Mouse (Mus musculus): ENCODE data around the gene Exoc2. TPM values are rescaled to one million over a fixed set of nuclear protein-coding genes. Genes with fewer than 3 reads are reported as not detected.

The Exoc2 gene
- polyA plus RNA-seq, 1 experiment from 2014 or later = 36.0 TPM

DNA sequence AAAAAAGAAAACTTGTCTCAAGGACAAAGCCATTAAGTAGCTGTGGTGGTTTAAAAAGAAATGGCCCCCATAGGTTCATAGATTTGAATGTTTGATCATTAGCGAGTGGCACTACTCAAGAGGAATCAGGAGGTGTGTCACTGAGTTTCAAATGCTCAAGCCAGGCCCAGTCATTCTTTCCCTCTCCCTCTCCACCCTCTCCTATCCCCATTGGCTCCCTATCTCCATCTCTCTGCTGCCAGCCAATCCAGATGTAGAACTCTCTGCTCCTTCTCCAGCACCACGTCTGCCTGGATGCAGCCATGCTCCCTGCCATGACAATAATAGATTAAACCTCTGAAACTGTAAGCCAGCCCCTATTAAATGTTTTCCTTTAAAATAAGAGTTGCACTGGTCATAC lies 12.0 kb downstream of the Exoc2 start:
- Histone ChIP-seq H3K9ac (replicated peaks; ENCODE audit: low read depth, low read length) (no peak overlapping the region), H3K9me3 (ENCODE audit: control insufficient read depth, low read depth, low read length) (no peaks in the 10 kb centered on the region), H3K4me2 (replicated peaks; ENCODE audit: low read depth, low read length) (no peak overlapping the region), H3K4me1 (ENCODE audit: control insufficient read depth, insufficient read depth, low read length) (peaks cover 7% of the 10 kb centered on the region; the same call in 1 of the 2 replicates), H3K27me3 (ENCODE audit: control insufficient read depth, insufficient read depth, low read length) (no peaks in the 10 kb centered on the region), H3K27ac (ENCODE audit: low read length) (no peak overlapping the region), H3K36me3 (ENCODE audit: control insufficient read depth, insufficient read depth, low read length) (no peaks in the 10 kb centered on the region), H3K4me3 (ENCODE audit: low read depth, low read length) (no peak overlapping the region)
- 55% methylated on average over 2 of the region's 2 CpGs for WGBS
- no peak for ATAC-seq (ENCODE audit: insufficient number of reproducible peaks, insufficient read depth, low FRiP score, low read depth)

DNA sequence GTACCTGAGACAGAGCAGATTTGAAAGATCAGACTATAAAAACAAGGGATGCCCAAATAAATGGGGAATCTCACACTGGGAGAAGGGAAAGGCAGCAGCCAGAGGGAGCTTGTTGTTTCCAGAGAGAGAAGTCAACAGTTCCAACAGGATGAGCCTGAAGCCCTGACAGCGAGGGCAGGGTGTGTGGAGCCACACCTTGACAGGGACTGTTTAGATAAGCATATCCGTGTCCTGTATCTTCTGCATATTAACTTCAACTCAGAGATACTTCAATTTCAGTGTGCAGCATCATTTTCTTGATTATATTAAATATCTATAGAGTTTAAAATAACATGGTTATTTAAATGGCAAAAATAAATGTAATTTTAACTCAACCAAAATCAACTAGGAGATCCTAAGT lies 13.2 kb downstream of the Exoc2 start:
- WGBS = 86% methylated on average over 2 of the region's 2 CpGs
- H3K4me3 ChIP-seq (ENCODE audit: low read depth, low read length) = no peak overlapping the region
- no peak for ATAC-seq (ENCODE audit: insufficient number of reproducible peaks, insufficient read depth, low FRiP score, low read depth)
- no peaks in the 10 kb centered on the region for H3K9me3 ChIP-seq (ENCODE audit: control insufficient read depth, low read depth, low read length)
- no peaks in the 10 kb centered on the region for H3K27me3 ChIP-seq (ENCODE audit: control insufficient read depth, insufficient read depth, low read length)
- peaks cover 3% of the 10 kb centered on the region; the same call in 1 of the 2 replicates for H3K4me1 ChIP-seq (ENCODE audit: control insufficient read depth, insufficient read depth, low read length)
- H3K36me3 ChIP-seq (ENCODE audit: control insufficient read depth, insufficient read depth, low read length) = no peaks in the 10 kb centered on the region
- no peak overlapping the region for H3K27ac ChIP-seq (ENCODE audit: low read length)
- H3K4me2 ChIP-seq (replicated peaks; ENCODE audit: low read depth, low read length) = no peak overlapping the region
- no peak overlapping the region for H3K9ac ChIP-seq (replicated peaks; ENCODE audit: low read depth, low read length)

DNA sequence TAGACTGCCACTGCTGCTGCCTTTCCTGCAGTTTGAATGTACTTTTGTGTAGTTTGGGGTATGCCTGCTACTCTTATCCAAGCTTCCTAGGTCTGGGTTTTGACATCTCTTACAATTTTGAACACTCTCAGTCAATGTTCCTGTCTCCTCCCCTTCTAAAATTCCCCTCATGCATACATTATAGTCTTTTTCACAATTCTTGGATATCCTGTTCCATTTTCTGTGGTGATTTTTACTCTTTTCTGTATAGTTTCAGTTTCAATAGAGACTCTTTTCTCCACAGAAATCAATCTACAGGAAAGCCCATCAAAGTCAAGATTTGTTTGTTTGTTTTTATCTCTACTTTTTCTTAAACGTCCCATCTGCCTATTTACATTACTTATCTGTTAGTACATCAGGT lies 20.3 kb downstream of the Exoc2 start:
- Histone ChIP-seq H3K27ac (ENCODE audit: low read length) (no peak overlapping the region), H3K9ac (replicated peaks; ENCODE audit: low read depth, low read length) (no peak overlapping the region), H3K9me3 (ENCODE audit: control insufficient read depth, low read depth, low read length) (no peaks in the 10 kb centered on the region), H3K4me2 (replicated peaks; ENCODE audit: low read depth, low read length) (no peak overlapping the region), H3K36me3 (ENCODE audit: control insufficient read depth, insufficient read depth, low read length) (no peaks in the 10 kb centered on the region), H3K4me3 (ENCODE audit: low read depth, low read length) (no peak overlapping the region), H3K27me3 (ENCODE audit: control insufficient read depth, insufficient read depth, low read length) (no peaks in the 10 kb centered on the region), H3K4me1 (ENCODE audit: control insufficient read depth, insufficient read depth, low read length) (no peaks in the 10 kb centered on the region)
- no peak for ATAC-seq (ENCODE audit: insufficient number of reproducible peaks, insufficient read depth, low FRiP score, low read depth)
- 28% methylated on average over 1 of the region's 1 CpGs for WGBS

DNA sequence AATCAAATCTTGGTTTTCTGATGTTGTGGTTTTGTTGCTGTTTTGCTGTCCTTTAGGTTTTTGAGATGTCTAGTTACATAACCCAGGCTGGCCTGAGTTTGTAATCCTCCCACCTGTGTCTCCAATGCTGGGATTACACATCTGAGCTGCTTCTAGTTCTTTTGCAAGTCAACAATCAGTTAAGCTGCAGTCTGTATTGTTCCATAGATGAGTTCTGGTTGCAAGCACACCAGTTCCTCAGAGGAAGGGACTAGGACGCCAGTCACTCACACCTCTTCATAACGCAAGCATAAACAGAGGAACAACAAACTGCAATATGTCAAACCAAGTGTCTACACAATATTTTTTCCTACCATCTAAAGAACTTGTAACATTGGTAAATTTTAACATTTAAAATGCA lies 21.8 kb downstream of the Exoc2 start:
- WGBS = 82% methylated on average over 2 of the region's 2 CpGs
- no peaks in the 10 kb centered on the region for H3K36me3 ChIP-seq (ENCODE audit: control insufficient read depth, insufficient read depth, low read length)
- no peak overlapping the region for H3K27ac ChIP-seq (ENCODE audit: low read length)
- no peaks in the 10 kb centered on the region for H3K9me3 ChIP-seq (ENCODE audit: control insufficient read depth, low read depth, low read length)
- H3K9ac ChIP-seq (replicated peaks; ENCODE audit: low read depth, low read length) = no peak overlapping the region
- no peak overlapping the region for H3K4me3 ChIP-seq (ENCODE audit: low read depth, low read length)
- no peak overlapping the region for H3K4me2 ChIP-seq (replicated peaks; ENCODE audit: low read depth, low read length)
- H3K27me3 ChIP-seq (ENCODE audit: control insufficient read depth, insufficient read depth, low read length) = no peaks in the 10 kb centered on the region
- no peak for ATAC-seq (ENCODE audit: insufficient number of reproducible peaks, insufficient read depth, low FRiP score, low read depth)
- peaks cover 5% of the 10 kb centered on the region; the same call in 1 of the 2 replicates for H3K4me1 ChIP-seq (ENCODE audit: control insufficient read depth, insufficient read depth, low read length)

DNA sequence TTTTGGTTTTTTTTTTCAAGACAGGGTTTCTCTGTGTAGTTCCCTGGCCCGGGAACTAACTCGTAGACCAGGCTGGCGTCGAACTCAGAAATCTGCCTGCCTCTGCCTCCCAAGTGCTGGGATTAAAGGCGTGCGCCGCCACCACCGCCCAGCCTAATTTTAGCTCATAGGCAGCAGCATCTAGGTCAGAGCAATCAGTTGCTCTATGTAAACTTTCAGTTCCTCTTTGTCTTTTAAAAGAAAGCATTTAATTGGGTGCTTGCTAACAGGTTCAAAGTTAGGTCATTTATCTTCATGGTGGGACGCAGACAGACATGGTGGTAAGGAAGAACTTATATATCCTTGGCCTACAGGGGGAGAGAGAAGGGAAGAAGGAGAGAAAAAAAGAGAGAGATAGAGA lies 24.7 kb downstream of the Exoc2 start:
- WGBS = 92% methylated on average over 9 of the region's 9 CpGs

DNA sequence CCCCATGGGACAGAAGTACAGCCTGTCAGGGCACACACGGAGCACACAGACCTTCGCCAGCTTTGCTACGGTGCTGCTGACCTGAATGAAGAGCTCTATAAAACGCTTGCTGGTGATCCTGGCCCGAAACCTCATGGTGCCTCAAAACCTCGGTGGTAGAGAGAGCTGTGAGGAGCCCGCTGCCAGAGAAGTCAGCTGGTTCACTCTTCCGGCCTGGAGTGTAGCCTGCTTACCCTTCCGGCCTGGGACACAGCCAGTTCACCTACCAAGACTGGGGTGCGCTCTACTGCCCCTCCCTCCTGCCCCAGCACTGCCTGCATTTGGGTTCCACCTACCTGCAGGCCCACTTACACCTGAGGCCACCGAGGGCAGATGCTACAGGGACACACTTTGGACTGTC lies 26.4 kb downstream of the Exoc2 start, which contains the start of gene Hus1b:
Gene Hus1b (minus strand): TSS at position 220 of the 400 bp plus-strand sequence.
- no peaks in the 10 kb centered on the region for H3K36me3 ChIP-seq (ENCODE audit: control insufficient read depth, insufficient read depth, low read length)
- ATAC-seq (ENCODE audit: insufficient number of reproducible peaks, insufficient read depth, low FRiP score, low read depth) = no peak
- no peaks in the 10 kb centered on the region for H3K27me3 ChIP-seq (ENCODE audit: control insufficient read depth, insufficient read depth, low read length)
- H3K9ac ChIP-seq (replicated peaks; ENCODE audit: low read depth, low read length) = no peak within 1 kb of the TSS
- H3K4me2 ChIP-seq (replicated peaks; ENCODE audit: low read depth, low read length) = no peak within 1 kb of the TSS
- WGBS = 89% methylated on average over 11 of the region's 11 CpGs
- no peak within 1 kb of the TSS for H3K4me3 ChIP-seq (ENCODE audit: low read depth, low read length)
- no peak within 1 kb of the TSS for H3K27ac ChIP-seq (ENCODE audit: low read length)
- H3K4me1 ChIP-seq (ENCODE audit: control insufficient read depth, insufficient read depth, low read length) = peaks cover 7% of the 10 kb centered on the region; the same call in 1 of the 2 replicates
- H3K9me3 ChIP-seq (ENCODE audit: control insufficient read depth, low read depth, low read length) = no peaks in the 10 kb centered on the region

More for the DNA sequence above, 24.7 kb downstream of the Exoc2 start:
- H3K9me3 ChIP-seq (ENCODE audit: control insufficient read depth, low read depth, low read length) = no peaks in the 10 kb centered on the region
- no peaks in the 10 kb centered on the region for H3K36me3 ChIP-seq (ENCODE audit: control insufficient read depth, insufficient read depth, low read length)
- H3K27me3 ChIP-seq (ENCODE audit: control insufficient read depth, insufficient read depth, low read length) = no peaks in the 10 kb centered on the region
- no peak overlapping the region for H3K4me3 ChIP-seq (ENCODE audit: low read depth, low read length)
- H3K27ac ChIP-seq (ENCODE audit: low read length) = no peak overlapping the region
- no peak for ATAC-seq (ENCODE audit: insufficient number of reproducible peaks, insufficient read depth, low FRiP score, low read depth)
- no peak overlapping the region for H3K9ac ChIP-seq (replicated peaks; ENCODE audit: low read depth, low read length)
- peaks cover 7% of the 10 kb centered on the region; the same call in 1 of the 2 replicates for H3K4me1 ChIP-seq (ENCODE audit: control insufficient read depth, insufficient read depth, low read length)
- no peak overlapping the region for H3K4me2 ChIP-seq (replicated peaks; ENCODE audit: low read depth, low read length)

DNA sequence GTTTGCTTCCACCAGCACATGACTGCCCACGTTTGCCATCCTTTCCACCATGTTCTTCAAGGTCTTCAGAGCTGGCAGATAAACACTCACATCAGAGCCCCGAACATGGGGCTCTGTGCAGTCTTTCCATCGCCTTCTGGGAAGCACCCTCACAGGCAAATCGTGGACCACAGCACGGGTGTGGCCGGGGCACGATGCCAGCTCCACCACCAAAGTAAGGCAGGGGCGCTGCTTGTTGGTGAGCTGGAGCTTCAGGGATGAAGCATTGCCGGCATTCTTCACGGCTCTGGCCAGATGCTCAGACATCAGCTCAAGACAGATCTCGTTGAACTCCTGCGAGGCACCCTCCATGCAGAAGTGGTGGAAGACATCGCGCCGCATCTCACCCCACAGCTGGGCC lies 26.8 kb downstream of the Exoc2 start:
- WGBS = 89% methylated on average over 15 of the region's 15 CpGs

DNA sequence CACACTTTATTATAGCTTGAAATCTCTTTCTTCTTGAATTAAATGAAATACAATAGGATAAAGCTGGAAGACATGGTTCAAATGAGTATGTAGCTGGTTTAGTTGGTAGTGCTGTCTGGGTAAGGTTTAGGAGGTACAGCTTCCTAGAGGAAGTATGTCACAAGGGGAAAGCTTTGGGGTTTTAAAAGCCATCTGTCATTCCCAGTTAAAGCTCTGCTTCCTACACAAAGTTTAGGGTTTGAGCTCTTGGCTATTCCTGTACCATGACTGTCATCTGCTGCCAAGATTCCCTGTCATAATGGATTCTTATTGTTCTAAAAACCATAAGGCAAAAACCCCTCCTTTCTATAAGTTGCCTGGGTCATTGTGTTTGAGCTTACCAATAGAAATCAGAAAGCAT lies 28.1 kb downstream of the Exoc2 start:
- H3K27ac ChIP-seq (ENCODE audit: low read length) = no peak overlapping the region
- no peaks in the 10 kb centered on the region for H3K9me3 ChIP-seq (ENCODE audit: control insufficient read depth, low read depth, low read length)
- no peak overlapping the region for H3K4me2 ChIP-seq (replicated peaks; ENCODE audit: low read depth, low read length)
- H3K36me3 ChIP-seq (ENCODE audit: control insufficient read depth, insufficient read depth, low read length) = no peaks in the 10 kb centered on the region
- peaks cover 7% of the 10 kb centered on the region; the same call in 1 of the 2 replicates for H3K4me1 ChIP-seq (ENCODE audit: control insufficient read depth, insufficient read depth, low read length)
- H3K4me3 ChIP-seq (ENCODE audit: low read depth, low read length) = no peak overlapping the region
- H3K9ac ChIP-seq (replicated peaks; ENCODE audit: low read depth, low read length) = no peak overlapping the region
- H3K27me3 ChIP-seq (ENCODE audit: control insufficient read depth, insufficient read depth, low read length) = no peaks in the 10 kb centered on the region
- ATAC-seq (ENCODE audit: insufficient number of reproducible peaks, insufficient read depth, low FRiP score, low read depth) = no peak

More for the DNA sequence above, 26.8 kb downstream of the Exoc2 start:
- Histone ChIP-seq H3K27me3 (ENCODE audit: control insufficient read depth, insufficient read depth, low read length) (no peaks in the 10 kb centered on the region), H3K27ac (ENCODE audit: low read length) (no peak overlapping the region), H3K36me3 (ENCODE audit: control insufficient read depth, insufficient read depth, low read length) (no peaks in the 10 kb centered on the region), H3K4me2 (replicated peaks; ENCODE audit: low read depth, low read length) (no peak overlapping the region), H3K4me1 (ENCODE audit: control insufficient read depth, insufficient read depth, low read length) (peaks cover 7% of the 10 kb centered on the region; the same call in 1 of the 2 replicates), H3K9ac (replicated peaks; ENCODE audit: low read depth, low read length) (no peak overlapping the region), H3K4me3 (ENCODE audit: low read depth, low read length) (no peak overlapping the region), H3K9me3 (ENCODE audit: control insufficient read depth, low read depth, low read length) (no peaks in the 10 kb centered on the region)
- no peak for ATAC-seq (ENCODE audit: insufficient number of reproducible peaks, insufficient read depth, low FRiP score, low read depth)

DNA sequence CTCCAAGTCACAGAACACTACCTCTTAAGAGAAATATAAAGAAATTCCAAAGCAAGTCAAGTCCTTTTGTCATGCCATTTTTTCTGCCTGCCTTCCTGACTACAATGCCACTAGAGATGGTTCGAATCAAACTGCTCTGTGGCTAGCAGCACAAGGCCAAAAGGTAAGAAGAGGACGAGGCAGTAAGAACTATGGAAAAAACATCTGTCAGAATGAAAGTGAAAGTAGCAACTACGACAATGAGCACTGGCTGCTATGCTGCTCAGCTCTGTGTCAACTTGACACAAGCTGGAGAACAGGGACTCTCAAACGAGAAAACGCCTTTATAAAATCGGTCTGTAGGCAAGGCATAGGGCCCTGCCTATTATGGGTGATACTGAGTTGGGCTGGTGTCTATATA lies 40.9 kb downstream of the Exoc2 start:
- no peak for ATAC-seq (ENCODE audit: insufficient number of reproducible peaks, insufficient read depth, low FRiP score, low read depth)
- Histone ChIP-seq H3K9me3 (ENCODE audit: control insufficient read depth, low read depth, low read length) (no peaks in the 10 kb centered on the region), H3K27ac (ENCODE audit: low read length) (no peak overlapping the region), H3K27me3 (ENCODE audit: control insufficient read depth, insufficient read depth, low read length) (no peaks in the 10 kb centered on the region), H3K36me3 (ENCODE audit: control insufficient read depth, insufficient read depth, low read length) (0 out of 2 replicates have a peak, but pooled peaks cover 2% of the 10 kb centered on the region), H3K4me2 (replicated peaks; ENCODE audit: low read depth, low read length) (no peak overlapping the region), H3K4me1 (ENCODE audit: control insufficient read depth, insufficient read depth, low read length) (no peaks in the 10 kb centered on the region), H3K4me3 (ENCODE audit: low read depth, low read length) (no peak overlapping the region), H3K9ac (replicated peaks; ENCODE audit: low read depth, low read length) (no peak overlapping the region)
- WGBS = 75% methylated on average over 6 of the region's 6 CpGs

Data from stomach, embryonic 14.5 days (tissue).